In genomic region chr1:92104718-92105117, GRCm38 (mm10) we compare ENCODE assay signal across 13 mouse cellular contexts.
"Had no signal": no experiment of that assay in that cellular context is flagged by ENCODE, and none has a peak within 500 bp of the region (broad histone marks: within the 10 kb centered on the region; RNA-seq: fewer than 3 reads in every experiment).

No protein-coding gene starts in this region.

- DNase-seq: kidney, adult 8-10 months; kidney, postnatal 25 days; layer of hippocampus, adult 9-11 months; layer of hippocampus, postnatal 36 days; liver; liver, embryonic 13.5 days; liver, postnatal 0 days; lung, postnatal 14 days; right cerebral cortex, postnatal 4 days; spleen, adult 18-20 months; thymus, postnatal 36 days had no signal

- ATAC-seq: intestine, postnatal 0 days; liver, postnatal 0 days; midbrain, embryonic 15.5 days had no signal
